Mouse (Mus musculus): Measurements from ENCODE around the gene Grin2d. TPM values are rescaled to one million over a fixed set of nuclear protein-coding genes. Genes with fewer than 3 reads are reported as not detected.

Gene Grin2d
- polyA plus RNA-seq, 1 experiment from 2014 or later: 0.39 TPM

GRCm38 (mm10) chr7:45919083-45919671 lies 41.0 kb upstream of the Grin2d start:
- peaks cover 17% of the 10 kb centered on the region for H3K4me1 ChIP-seq (replicated peaks; ENCODE audit: control insufficient read depth, insufficient read depth, low read length)
- WGBS: 68% methylated on average over 14 of the region's 14 CpGs
- no peak overlapping the region for H3K27ac ChIP-seq (ENCODE audit: low read depth, low read length)
- H3K27me3 ChIP-seq (ENCODE audit: control insufficient read depth, insufficient read depth, low read length): no peaks in the 10 kb centered on the region
- ATAC-seq (ENCODE audit: low FRiP score): no peak
- DNase-seq (ENCODE audit: low spot score): no peak
- H3K4me2 ChIP-seq (replicated peaks; ENCODE audit: low read depth, low read length): no peak overlapping the region
- H3K36me3 ChIP-seq (ENCODE audit: control insufficient read depth, insufficient read depth, low read length): no peaks in the 10 kb centered on the region
- H3K9me3 ChIP-seq (ENCODE audit: control insufficient read depth, low read length): no peaks in the 10 kb centered on the region
- no peak overlapping the region for H3K9ac ChIP-seq (ENCODE audit: low read depth, low read length)
- H3K4me3 ChIP-seq (ENCODE audit: low read depth, low read length): no peak overlapping the region

GRCm38 (mm10) chr7:45917926-45918325 lies 39.7 kb upstream of the Grin2d start:
- H3K4me3 ChIP-seq (ENCODE audit: low read depth, low read length): no peak overlapping the region
- no peak for ATAC-seq (ENCODE audit: low FRiP score)
- H3K9me3 ChIP-seq (ENCODE audit: control insufficient read depth, low read length): no peaks in the 10 kb centered on the region
- no peaks in the 10 kb centered on the region for H3K27me3 ChIP-seq (ENCODE audit: control insufficient read depth, insufficient read depth, low read length)
- DNase-seq (ENCODE audit: low spot score): no peak
- no peak overlapping the region for H3K4me2 ChIP-seq (replicated peaks; ENCODE audit: low read depth, low read length)
- peaks cover 17% of the 10 kb centered on the region for H3K4me1 ChIP-seq (replicated peaks; ENCODE audit: control insufficient read depth, insufficient read depth, low read length)
- H3K27ac ChIP-seq (ENCODE audit: low read depth, low read length): no peak overlapping the region
- no peaks in the 10 kb centered on the region for H3K36me3 ChIP-seq (ENCODE audit: control insufficient read depth, insufficient read depth, low read length)
- no peak overlapping the region for H3K9ac ChIP-seq (ENCODE audit: low read depth, low read length)
- 86% methylated on average over 15 of the region's 15 CpGs for WGBS

GRCm38 (mm10) chr7:45917004-45917704 lies 39.0 kb upstream of the Grin2d start:
- WGBS: 39% methylated on average over 13 of the region's 13 CpGs

GRCm38 (mm10) chr7:45916056-45917003 lies 38.2 kb upstream of the Grin2d start:
- WGBS: 37% methylated on average over 25 of the region's 26 CpGs
- peak; percentile 90 for ATAC-seq (ENCODE audit: low FRiP score)
- Histone ChIP-seq H3K9me3 (ENCODE audit: control insufficient read depth, low read length) (no peaks in the 10 kb centered on the region), H3K4me2 (replicated peaks; ENCODE audit: low read depth, low read length) (peak overlapping the region; percentile 21), H3K9ac (ENCODE audit: low read depth, low read length) (peak overlapping the region; percentile 32; the same call in 1 of the 2 replicates), H3K4me3 (ENCODE audit: low read depth, low read length) (peak overlapping the region; percentile 13; the same call in 1 of the 2 replicates), H3K27ac (ENCODE audit: low read depth, low read length) (peak overlapping the region; percentile 67), H3K27me3 (ENCODE audit: control insufficient read depth, insufficient read depth, low read length) (no peaks in the 10 kb centered on the region), H3K36me3 (ENCODE audit: control insufficient read depth, insufficient read depth, low read length) (no peaks in the 10 kb centered on the region), H3K4me1 (replicated peaks; ENCODE audit: control insufficient read depth, insufficient read depth, low read length) (peaks cover 12% of the 10 kb centered on the region)
- DNase-seq (ENCODE audit: low spot score): peak; percentile 76

More at GRCm38 (mm10) chr7:45917004-45917704, 39.0 kb upstream of the Grin2d start:
- H3K9me3 ChIP-seq (ENCODE audit: control insufficient read depth, low read length): no peaks in the 10 kb centered on the region
- H3K4me2 ChIP-seq (replicated peaks; ENCODE audit: low read depth, low read length): peak overlapping the region; percentile 21; the same call in 1 of the 2 replicates
- H3K27ac ChIP-seq (ENCODE audit: low read depth, low read length): peak overlapping the region; percentile 55; the same call in 1 of the 2 replicates
- no peak overlapping the region for H3K4me3 ChIP-seq (ENCODE audit: low read depth, low read length)
- peaks cover 12% of the 10 kb centered on the region for H3K4me1 ChIP-seq (replicated peaks; ENCODE audit: control insufficient read depth, insufficient read depth, low read length)
- H3K36me3 ChIP-seq (ENCODE audit: control insufficient read depth, insufficient read depth, low read length): no peaks in the 10 kb centered on the region
- DNase-seq (ENCODE audit: low spot score) (no peak), ATAC-seq (ENCODE audit: low FRiP score) (peak; percentile 12; the same call in 1 of the 2 replicates)
- no peak overlapping the region for H3K9ac ChIP-seq (ENCODE audit: low read depth, low read length)
- no peaks in the 10 kb centered on the region for H3K27me3 ChIP-seq (ENCODE audit: control insufficient read depth, insufficient read depth, low read length)

DNA sequence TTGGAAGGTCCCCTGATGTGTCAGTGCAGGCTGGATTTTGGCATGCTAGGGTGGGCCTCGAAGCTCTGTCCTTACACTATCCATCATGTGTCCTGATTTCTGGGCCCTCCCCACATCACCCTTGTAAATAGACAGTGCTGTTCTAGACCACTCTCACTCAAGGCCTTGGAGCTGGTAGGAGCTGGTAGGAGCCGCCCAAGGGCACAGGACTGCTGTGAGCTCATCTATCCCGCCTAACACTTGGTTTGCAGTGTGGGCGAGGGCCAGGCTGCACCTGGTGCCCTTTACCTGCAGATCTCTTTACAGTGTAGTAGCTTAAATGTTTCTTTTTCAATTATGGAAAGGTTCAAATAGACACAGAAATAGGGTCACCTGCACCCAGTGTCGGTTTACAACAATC lies 36.8 kb upstream of the Grin2d start:
- Histone ChIP-seq H3K9me3 (ENCODE audit: control insufficient read depth, low read length) (no peaks in the 10 kb centered on the region), H3K27me3 (ENCODE audit: control insufficient read depth, insufficient read depth, low read length) (no peaks in the 10 kb centered on the region), H3K36me3 (ENCODE audit: control insufficient read depth, insufficient read depth, low read length) (no peaks in the 10 kb centered on the region), H3K27ac (ENCODE audit: low read depth, low read length) (no peak overlapping the region), H3K4me1 (replicated peaks; ENCODE audit: control insufficient read depth, insufficient read depth, low read length) (peaks cover 12% of the 10 kb centered on the region), H3K4me3 (ENCODE audit: low read depth, low read length) (no peak overlapping the region), H3K4me2 (replicated peaks; ENCODE audit: low read depth, low read length) (no peak overlapping the region), H3K9ac (ENCODE audit: low read depth, low read length) (no peak overlapping the region)
- DNase-seq (ENCODE audit: low spot score) (no peak), ATAC-seq (ENCODE audit: low FRiP score) (no peak)
- 91% methylated on average over 5 of the region's 5 CpGs for WGBS

DNA sequence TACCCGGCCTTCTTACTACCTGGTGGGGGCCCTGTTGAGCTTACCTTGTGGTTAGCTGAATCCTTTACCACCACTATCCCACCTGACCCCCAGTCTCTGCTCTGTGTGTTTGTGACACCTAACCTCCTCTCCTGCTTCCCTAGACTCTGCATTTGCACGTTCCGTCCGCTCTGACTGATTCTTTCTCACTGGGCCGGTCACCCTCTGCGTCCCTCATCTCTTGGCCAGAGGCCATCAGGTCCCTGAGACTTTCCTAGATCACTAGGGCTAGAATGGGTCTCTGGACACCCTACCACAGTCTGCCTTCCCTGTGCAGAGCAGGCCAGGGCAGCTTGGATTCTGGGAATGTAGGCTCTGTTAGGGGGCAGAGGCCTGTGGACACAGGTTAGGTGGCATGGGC lies 35.9 kb upstream of the Grin2d start:
- DNase-seq (ENCODE audit: low spot score) (no peak), ATAC-seq (ENCODE audit: low FRiP score) (no peak)
- Histone ChIP-seq H3K4me2 (replicated peaks; ENCODE audit: low read depth, low read length) (no peak overlapping the region), H3K36me3 (ENCODE audit: control insufficient read depth, insufficient read depth, low read length) (no peaks in the 10 kb centered on the region), H3K4me1 (replicated peaks; ENCODE audit: control insufficient read depth, insufficient read depth, low read length) (peaks cover 12% of the 10 kb centered on the region), H3K27me3 (ENCODE audit: control insufficient read depth, insufficient read depth, low read length) (no peaks in the 10 kb centered on the region), H3K9me3 (ENCODE audit: control insufficient read depth, low read length) (no peaks in the 10 kb centered on the region), H3K27ac (ENCODE audit: low read depth, low read length) (no peak overlapping the region), H3K9ac (ENCODE audit: low read depth, low read length) (no peak overlapping the region), H3K4me3 (ENCODE audit: low read depth, low read length) (no peak overlapping the region)
- WGBS: 86% methylated on average over 6 of the region's 6 CpGs

DNA sequence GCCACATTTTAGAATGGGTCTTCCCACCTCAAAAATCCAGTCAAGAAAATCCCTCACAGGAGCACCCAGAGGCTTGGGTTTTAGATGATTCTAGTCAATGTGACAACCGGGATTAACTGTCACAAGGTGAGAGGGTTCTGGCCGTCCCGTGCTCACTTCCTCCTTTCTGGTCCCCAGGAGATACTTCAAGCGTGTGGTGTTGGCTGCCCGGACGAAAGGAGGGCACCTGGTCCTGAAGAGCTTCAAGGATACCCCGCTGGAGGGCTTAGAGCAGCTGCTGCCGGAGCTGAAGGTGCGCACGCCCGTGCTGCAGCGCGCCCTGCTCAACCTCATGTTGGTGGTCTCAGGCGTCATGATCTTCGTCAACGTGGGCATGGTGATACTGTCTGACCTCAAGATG lies 31.0 kb upstream of the Grin2d start:
- WGBS: 97% methylated on average over 16 of the region's 16 CpGs
- no peak overlapping the region for H3K9ac ChIP-seq (ENCODE audit: low read depth, low read length)
- H3K4me1 ChIP-seq (replicated peaks; ENCODE audit: control insufficient read depth, insufficient read depth, low read length): no peaks in the 10 kb centered on the region
- no peak overlapping the region for H3K27ac ChIP-seq (ENCODE audit: low read depth, low read length)
- DNase-seq (ENCODE audit: low spot score) (no peak), ATAC-seq (ENCODE audit: low FRiP score) (no peak)
- no peaks in the 10 kb centered on the region for H3K36me3 ChIP-seq (ENCODE audit: control insufficient read depth, insufficient read depth, low read length)
- no peaks in the 10 kb centered on the region for H3K27me3 ChIP-seq (ENCODE audit: control insufficient read depth, insufficient read depth, low read length)
- no peaks in the 10 kb centered on the region for H3K9me3 ChIP-seq (ENCODE audit: control insufficient read depth, low read length)
- H3K4me3 ChIP-seq (ENCODE audit: low read depth, low read length): no peak overlapping the region
- no peak overlapping the region for H3K4me2 ChIP-seq (replicated peaks; ENCODE audit: low read depth, low read length)

DNA sequence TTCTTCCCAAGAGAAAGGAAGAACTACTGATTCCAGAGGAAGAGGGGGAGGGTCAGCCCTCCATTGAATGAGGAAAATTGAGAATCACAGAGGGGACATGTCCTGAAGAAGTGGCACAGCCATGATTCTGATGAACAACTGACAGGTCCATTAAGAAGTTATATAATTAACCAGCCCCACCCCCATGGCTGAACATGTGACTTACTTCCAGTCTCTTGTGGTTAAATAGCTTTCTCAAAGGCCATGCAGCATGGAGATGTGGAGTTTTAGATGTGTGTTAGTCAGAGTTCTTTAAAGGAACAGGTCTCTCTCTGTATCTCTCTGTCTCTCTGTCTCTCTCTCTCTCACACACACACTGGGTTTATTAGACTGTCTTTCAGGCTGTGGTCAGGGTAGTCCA lies 30.2 kb upstream of the Grin2d start:
- Histone ChIP-seq H3K36me3 (ENCODE audit: control insufficient read depth, insufficient read depth, low read length) (no peaks in the 10 kb centered on the region), H3K4me3 (ENCODE audit: low read depth, low read length) (no peak overlapping the region), H3K27ac (ENCODE audit: low read depth, low read length) (no peak overlapping the region), H3K4me1 (replicated peaks; ENCODE audit: control insufficient read depth, insufficient read depth, low read length) (no peaks in the 10 kb centered on the region), H3K9ac (ENCODE audit: low read depth, low read length) (no peak overlapping the region), H3K27me3 (ENCODE audit: control insufficient read depth, insufficient read depth, low read length) (no peaks in the 10 kb centered on the region), H3K4me2 (replicated peaks; ENCODE audit: low read depth, low read length) (no peak overlapping the region), H3K9me3 (ENCODE audit: control insufficient read depth, low read length) (no peaks in the 10 kb centered on the region)
- no peak for DNase-seq (ENCODE audit: low spot score)
- no peak for ATAC-seq (ENCODE audit: low FRiP score)
